Mouse (Mus musculus) stomach, postnatal 0 days (tissue): ENCODE data around the gene Zfhx3.

Experiments
- CTCF ChIP-seq: IDR thresholded peaks from 2 replicates; pipeline ENCODE4 v1.5.1; 2016; ENCODE audit warnings: antibody characterized with exemption, low read depth, mild to moderate bottlenecking, moderate library complexity
- EP300 ChIP-seq: optimal IDR thresholded peaks from 2 replicates; pipeline ENCODE3; 2016; ENCODE audit warnings: antibody characterized with exemption

- no peak for TF ChIP-seq CTCF
- no peak for TF ChIP-seq EP300
Measured at GRCm38 (mm10) chr8:108722671-108723513, 780.4 kb downstream of the Zfhx3 start.
